Mouse (Mus musculus) testis, adult 10 weeks (tissue): ENCODE results near the gene Hexim1. TPM values are rescaled to one million over a fixed set of nuclear protein-coding genes. Genes with fewer than 3 reads are reported as not detected.

Experiments
- polyA plus RNA-seq: library from polyadenylated mRNA; stranded (reverse); fragments of 350-450 nt; fragmentation: Illumina TruSeq; extraction: RNeasy Lipid Tissue Mini Kit (QIAGEN cat#74804); gene quantifications from one replicate; pipeline ENCODE4 v1.2.3, GENCODE M21; 2014; ENCODE audit warnings: low read depth, low replicate concordance

Hexim1 gene
- polyA plus RNA-seq, result 6.9 TPM

DNA sequence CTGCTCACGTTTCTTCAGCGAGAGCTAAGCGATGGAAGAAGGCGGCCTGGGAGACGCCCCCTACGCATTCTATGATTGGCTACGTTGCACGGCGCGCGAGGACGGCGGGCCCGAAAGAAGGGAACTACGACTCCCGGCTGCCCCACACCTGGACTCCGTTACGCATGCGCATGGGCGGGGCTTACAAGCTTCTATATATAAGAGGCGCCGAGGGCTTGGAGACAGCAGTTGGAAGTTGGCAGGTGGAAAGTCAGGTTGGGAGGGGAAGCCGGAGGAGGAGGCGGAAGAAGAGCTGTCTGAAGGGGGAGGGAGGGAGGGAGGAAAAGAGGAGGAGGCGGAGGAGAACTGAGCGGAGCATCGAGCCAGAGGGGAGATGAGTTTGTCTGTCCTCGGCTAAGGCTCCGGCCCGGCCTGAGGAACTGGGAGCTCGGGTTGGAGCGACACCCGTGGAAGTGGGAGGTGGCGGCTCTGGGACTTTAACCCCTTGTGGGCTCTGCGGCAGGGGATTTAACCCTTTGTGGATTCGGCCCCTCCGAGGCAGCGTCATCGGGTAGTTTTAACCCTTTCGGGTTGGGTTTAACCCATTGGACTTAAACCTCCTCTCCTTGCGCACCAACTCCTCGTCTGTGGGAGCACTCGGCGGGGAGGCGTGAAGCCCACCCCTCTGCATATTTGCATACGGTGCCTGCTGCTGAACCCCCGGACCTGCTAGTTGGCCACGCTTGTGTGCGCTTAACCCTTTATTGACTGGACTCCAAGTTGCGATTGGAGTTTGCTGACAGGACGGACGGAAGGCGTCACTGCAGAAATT lies at the start of gene Hexim1:
Gene Hexim1, plus strand, starts transcription at position 224 of the 811 bp plus-strand sequence.

DNA sequence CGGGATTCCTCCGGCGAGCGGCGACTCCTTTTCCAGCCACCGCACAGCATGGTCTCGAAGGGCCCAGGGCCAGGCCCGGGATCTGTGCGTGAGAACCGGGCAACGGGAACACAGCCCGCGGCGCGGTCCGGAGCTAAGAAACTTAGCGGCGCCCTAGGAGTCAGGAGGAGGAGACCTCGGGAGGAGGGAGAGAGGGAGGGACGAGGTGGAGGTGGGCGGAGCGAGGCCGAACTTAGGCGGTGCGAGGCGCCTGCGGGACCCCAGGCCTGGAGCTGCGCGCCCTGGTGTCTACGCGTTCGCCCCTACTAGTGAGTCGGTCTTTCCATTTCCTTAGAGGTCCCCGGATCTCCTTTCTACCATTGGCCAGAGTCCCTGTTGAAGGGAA lies 14.6 kb upstream of the Hexim1 start, which contains the start of the genes Plcd3 and Acbd4:
Gene Plcd3, minus strand, starts transcription at position 178 of the 385 bp plus-strand sequence.
Gene Acbd4, plus strand, starts transcription at position 202 of the 385 bp plus-strand sequence.

GRCm38 (mm10) chr11:103131701-103132575 lies 15.9 kb downstream of the Hexim1 start, which contains the start of gene Hexim2:
TSS of gene Hexim2 (plus strand) at chr11:103132429.

Other genes with a start within 250 kb of the Hexim1 start
- 53.4 TPM for gene Eftud2, start 235.2 kb upstream of the Hexim1 start, polyA plus RNA-seq
- 12.5 TPM for gene Ccdc103, start 235.0 kb upstream of the Hexim1 start, polyA plus RNA-seq
- gene Fam187a, start 231.1 kb upstream of the Hexim1 start, polyA plus RNA-seq, result 0.31 TPM
- 0.07 TPM for gene Gfap, start 215.3 kb upstream of the Hexim1 start, polyA plus RNA-seq
- 4.1 TPM for gene Kif18b, start 191.1 kb upstream of the Hexim1 start, polyA plus RNA-seq
- not detected for gene C1ql1, start 169.5 kb upstream of the Hexim1 start, polyA plus RNA-seq
- 16.8 TPM for gene Nmt1, start 88.0 kb upstream of the Hexim1 start, polyA plus RNA-seq
- 5.0 TPM for gene Dcakd, start 87.9 kb upstream of the Hexim1 start, polyA plus RNA-seq
- gene Plcd3, start 14.6 kb upstream of the Hexim1 start, polyA plus RNA-seq, result not detected
- gene Acbd4, start 14.5 kb upstream of the Hexim1 start, polyA plus RNA-seq, result 1.2 TPM
- gene Hexim2, start 16.2 kb downstream of the Hexim1 start, polyA plus RNA-seq, result 9.5 TPM
- gene Fmnl1, start 54.9 kb downstream of the Hexim1 start, polyA plus RNA-seq, result 3.2 TPM
- gene 1700023F06Rik, start 92.3 kb downstream of the Hexim1 start, polyA plus RNA-seq, result 4.6 TPM
- 47.3 TPM for gene Spata32, start 102.2 kb downstream of the Hexim1 start, polyA plus RNA-seq
- not detected for gene Map3k14, start 151.2 kb downstream of the Hexim1 start, polyA plus RNA-seq
- not detected for gene Arhgap27, start 247.5 kb downstream of the Hexim1 start, polyA plus RNA-seq